Mouse (Mus musculus) 3T3-L1 (cell line): ENCODE data around the gene Ccl28.
"Not testable (repeated sequence)": the region's sequence is repeated elsewhere in the genome, so short reads cannot be mapped to it uniquely, and the experiment has no call there.

Experiments
- DNase-seq: peaks from one replicate; pipeline ENCODE4 v3.0.0-alpha.2; 2015; ENCODE audit warnings: low read depth, low spot score

Ccl28 gene

DNA sequence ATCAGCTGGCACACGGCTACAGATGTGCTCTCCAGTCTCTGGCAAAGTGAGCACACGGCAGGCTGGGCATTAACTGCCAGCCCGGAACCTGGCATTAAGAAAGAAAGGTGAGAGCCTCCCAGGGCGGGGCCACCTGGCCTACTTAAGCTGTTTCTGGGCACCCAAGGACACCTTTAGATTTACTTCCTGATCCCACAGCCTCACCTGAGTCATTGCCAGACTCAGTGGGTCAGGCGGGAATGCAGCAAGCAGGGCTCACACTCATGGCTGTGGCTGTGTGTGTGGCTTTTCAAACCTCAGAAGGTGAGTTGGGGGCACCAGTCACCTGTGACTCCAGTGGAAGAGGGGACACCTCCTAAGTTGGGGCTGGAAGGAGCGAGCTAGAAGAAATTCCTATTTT is at the start of gene Ccl28:
Ccl28 (plus strand) TSS at position 186 of the 400 bp plus-strand sequence.
- no peak for DNase-seq

DNA sequence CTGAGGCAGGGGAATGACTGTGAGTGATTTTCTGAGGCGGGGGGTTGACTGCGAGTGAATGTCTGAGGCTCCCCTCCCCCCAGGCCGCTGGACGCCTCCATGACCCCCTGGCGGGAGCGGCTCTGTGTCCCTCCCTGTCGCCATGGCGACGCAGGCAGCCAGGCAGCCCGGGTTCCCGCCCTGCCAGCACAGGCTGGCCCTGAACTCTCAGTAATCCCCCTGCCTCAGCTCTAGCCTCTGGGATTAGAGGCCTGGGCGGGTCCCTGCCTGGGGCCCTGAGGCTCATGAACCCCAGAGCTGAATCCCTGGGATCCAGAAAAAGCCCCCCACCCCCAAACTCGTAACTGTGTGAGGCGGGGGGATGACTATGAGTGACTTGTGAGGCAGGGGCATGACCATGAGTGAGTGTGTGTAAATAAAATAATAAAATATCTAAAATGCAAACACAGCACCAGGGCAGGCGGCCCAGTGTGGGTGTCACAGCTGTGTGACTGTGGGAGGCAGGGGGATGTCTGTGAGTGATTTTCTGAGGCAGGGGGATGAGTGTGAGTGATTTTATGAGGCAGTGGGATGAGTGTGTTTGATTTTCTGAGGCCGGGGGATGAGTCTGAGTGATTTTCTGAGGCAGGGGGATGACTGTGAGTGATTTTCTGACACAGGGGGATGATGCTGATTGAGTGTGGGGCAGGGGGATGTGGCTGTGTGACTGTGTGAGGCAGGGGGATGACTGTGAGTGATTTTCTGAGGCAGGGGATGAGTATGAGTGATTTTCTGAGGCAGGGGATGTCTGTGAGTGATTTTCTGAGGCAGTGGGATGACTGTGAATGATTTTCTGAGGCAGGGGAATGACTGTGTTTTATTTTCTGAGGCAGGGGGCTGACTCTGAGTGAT is 27.1 kb upstream of the Ccl28 start:
- peak; percentile 52 for DNase-seq

DNA sequence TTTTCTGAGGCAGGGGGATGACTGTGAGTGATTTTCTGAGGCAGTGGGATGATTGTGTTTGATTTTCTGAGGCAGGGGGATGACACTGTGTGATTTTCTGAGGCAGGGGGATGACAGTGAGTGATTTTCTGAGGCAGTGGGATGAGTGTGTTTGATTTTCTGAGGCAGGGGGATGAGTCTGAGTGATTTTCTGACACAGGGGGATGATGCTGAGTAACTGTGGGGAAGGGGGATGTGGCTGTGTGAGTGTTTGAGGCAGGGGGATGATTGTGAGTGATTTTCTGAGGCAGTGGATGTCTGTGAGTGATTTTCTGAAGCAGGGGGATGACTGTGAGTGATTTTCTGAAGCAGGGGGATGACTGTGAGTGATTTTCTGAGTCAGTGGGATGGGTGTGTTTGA is 25.2 kb upstream of the Ccl28 start:
- DNase-seq: peak; percentile 36

DNA sequence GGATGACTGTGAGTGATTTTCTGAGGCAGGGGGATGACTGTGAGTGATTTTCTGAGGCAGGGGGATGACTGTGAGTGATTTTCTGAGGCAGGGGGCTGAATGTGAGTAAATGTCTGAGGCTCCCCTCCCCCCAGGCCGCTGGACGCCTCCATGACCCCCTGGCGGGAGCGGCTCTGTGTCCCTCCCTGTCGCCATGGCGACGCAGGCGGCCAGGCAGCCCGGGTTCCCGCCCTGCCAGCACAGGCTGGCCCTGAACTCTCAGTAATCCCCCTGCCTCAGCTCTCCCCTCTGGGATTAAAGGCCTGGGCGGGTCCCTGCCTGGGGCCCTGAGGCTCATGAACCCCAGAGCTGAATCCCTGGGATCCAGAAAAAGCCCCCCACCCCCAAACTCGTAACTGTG is 24.6 kb upstream of the Ccl28 start:
- DNase-seq: not testable (repeated sequence)

DNA sequence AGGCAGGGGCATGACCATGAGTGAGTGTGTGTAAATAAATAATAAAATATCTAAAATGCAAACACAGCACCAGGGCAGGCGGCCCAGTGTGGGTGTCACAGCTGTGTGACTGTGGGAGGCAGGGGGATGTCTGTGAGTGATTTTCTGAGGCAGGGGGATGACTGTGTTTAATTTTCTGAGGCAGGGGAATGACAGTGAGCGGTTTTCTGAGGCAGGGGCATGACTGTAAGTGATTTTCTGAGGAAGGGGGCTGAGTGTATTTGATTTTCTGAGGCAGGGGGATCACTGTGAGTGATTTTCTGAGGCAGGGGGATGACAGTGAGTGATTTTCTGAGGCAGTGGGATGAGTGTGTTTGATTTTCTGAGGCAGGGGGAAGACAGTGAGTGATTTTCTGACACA is 24.1 kb upstream of the Ccl28 start:
- DNase-seq: not testable (repeated sequence)

DNA sequence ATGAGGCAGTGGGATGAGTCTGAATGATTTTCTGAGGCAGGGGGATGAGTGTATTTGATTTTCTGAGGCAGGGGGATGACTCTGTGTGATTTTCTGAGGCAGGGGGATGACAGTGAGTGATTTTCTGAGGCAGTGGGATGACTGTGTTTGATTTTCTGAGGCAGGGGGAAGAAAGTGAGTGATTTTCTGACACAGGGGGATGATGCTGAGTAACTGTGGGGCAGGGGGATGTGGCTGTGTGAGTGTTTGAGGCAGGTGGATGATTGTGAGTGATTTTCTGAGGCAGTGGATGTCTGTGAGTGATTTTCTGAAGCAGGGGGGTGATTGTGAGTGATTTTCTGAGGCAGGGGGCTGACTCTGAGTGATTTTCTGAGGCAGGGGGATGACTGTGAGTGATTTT is 23.5 kb upstream of the Ccl28 start:
- peak; percentile 67 for DNase-seq

DNA sequence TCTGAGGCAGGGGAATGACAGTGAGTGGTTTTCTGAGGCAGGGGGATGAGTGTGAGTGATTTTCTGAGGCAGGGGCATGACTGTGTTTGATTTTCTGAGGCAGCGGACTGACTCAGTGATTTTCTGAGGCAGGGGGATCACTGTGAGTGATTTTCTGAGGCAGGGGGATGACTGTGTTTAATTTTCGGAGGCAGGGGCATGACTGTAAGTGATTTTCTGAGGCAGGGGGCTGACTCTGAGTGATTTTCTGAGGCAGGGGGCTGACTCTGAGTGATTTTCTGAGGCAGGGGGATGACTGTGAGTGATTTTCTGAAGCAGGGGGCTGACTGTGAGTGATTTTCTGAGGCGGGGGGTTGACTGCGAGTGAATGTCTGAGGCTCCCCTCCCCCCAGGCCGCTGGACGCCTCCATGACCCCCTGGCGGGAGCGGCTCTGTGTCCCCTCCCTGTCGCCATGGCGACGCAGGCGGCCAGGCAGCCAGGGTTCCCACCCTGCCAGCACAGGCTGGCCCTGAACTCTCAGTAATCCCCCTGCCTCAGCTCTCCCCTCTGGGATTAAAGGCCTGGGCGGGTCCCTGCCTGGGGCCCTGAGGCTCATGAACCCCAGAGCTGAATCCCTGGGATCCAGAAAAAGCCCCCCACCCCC is 20.8 kb upstream of the Ccl28 start:
- DNase-seq: not testable (repeated sequence)

DNA sequence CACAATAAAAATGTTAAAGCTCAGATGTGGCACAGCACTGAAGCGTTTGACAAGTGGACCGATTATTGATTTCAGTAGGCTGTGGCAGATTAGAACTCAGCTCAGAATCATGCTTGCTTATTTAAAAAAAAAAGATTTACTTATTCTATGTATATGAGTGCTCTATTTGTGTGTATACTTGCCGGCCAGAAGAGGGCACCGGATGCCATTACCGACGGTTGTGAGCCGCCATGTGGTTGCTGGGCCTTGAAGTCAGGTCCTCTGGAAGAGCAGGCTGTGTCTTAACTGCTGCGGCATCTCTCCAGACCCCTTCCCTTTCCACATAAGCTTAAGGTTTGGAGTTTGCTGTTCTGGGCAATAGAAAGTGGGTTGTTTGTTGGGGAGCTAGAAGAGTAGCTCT is 19.7 kb upstream of the Ccl28 start:
- not testable (repeated sequence) for DNase-seq

DNA sequence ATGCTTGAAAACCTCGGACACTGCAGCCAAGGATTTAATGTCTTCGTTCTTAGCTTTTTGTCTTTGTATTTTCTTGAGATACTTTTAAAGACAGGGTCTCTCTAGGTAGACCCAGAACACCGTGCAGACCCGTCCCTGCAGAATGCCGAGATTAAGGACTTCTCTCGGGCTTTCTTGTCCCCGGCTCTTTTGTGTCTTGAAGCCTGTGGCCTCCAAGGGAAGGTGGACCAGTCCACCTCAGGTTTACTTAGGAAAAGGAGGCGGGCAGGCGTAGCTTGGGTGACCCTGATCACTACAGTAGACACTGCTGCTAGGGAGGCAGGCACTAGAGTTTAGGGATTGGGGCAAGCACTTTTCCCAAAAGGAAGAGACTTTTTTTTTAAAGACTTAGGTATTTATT is 19.3 kb upstream of the Ccl28 start:
- not testable (repeated sequence) for DNase-seq

DNA sequence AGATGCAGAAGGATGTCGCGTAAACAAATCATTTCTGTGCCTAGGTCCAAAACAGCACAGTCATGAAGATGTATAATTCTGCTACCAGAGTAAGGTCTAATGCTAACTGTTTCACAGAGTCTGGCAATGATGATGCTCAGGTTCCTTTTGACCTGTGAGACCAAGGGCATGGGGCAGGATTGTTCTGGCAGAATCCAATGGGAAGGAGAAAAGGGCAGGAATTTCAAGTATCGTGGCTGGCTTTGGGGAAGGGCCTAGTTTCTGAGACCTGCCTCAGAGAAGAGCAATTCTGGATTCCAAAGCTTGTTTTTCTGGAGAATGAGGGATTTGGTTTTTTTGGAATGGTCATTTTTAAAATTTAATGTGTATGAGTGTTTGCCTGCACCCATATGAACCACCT is 4.8 kb upstream of the Ccl28 start:
- no peak for DNase-seq

DNA sequence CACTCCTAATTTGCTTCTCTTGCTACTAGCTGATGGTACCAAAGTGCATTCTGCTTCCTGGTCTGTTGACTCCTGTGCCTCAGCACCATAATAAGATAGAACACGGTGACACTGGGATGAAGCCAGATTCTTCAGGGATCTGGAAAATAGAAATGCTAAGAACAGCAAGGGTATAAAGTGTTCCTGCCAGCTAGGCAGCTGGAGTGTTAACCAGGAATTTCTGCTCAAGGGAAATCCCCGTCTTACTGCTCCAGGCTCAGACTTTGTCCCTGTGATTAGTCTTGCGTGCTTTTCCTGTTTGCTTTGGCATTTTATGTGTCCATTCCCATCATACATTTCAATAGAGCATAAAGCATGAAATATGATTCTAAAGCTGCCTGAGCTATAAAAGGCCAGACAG is 3.9 kb upstream of the Ccl28 start:
- peak; percentile 20 for DNase-seq

DNA sequence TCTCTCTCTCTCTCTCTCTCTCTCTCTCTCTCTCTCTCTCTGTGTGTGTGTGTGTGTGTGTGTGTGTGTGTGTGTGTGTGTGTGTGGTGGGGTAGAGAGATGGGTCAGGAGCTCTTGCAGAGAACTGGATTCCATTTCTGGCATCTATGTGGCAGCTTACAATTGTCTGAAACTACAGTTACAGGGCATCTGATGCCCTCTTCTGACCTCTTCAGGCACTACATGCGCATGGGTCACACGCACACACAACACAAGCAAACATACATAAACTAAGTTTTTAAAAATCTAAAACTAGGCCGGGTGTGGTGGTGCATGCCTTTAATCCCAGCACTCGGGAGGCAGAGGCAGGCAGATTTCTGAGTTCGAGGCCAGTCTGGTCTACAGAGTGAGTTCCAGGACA is 2.3 kb downstream of the Ccl28 start:
- DNase-seq: peak; percentile 53

DNA sequence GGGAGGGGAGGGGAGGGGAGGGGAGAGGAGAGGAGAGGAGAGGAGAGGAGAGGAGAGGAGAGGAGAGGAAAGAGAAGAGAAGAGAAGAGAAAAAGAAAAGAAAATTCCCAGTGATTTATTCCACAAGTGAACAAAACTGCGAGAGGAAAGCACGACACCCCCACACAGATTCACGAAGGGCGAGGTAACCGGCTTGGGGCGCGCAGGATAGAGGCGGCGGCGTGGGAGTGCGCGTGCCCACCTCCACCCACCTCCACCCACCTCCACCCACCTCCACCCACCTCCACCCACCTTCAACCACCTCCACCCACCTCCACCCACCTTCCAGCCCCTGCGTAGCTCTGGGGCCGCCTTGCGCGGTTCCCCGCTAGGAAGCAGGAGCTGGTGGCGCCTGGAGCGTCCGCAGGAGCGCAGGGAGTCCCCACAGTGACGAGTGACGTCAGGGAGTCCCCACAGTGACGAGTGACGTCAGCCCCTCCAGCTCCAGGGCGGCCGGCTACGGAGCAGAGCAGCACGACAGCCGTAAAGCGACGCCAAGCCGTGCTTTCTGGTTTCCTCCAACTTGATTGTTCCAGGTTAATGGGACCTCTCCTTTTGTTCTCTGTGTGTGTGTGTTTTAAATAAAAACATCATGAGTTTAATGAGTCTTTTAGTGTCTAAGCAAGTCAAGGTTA is 8.0 kb downstream of the Ccl28 start:
- DNase-seq: no peak

DNA sequence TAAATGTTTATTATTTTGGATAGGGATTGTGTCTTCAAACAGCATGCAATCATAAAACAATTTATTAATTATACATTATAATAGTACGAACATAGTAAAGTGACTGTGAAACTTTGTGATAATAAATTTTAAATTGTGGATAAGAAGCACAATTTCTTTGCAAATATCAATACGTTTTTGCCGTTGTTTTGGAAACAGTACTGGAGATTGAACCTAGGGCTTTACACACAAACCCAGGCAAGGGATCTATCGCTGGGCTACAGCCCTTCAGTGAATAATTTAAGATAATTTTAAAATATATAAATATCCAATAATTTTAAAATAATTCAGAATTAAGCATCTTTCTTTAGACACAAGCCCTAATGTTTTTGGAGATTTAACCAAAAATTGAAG is 8.5 kb downstream of the Ccl28 start:
- no peak for DNase-seq

DNA sequence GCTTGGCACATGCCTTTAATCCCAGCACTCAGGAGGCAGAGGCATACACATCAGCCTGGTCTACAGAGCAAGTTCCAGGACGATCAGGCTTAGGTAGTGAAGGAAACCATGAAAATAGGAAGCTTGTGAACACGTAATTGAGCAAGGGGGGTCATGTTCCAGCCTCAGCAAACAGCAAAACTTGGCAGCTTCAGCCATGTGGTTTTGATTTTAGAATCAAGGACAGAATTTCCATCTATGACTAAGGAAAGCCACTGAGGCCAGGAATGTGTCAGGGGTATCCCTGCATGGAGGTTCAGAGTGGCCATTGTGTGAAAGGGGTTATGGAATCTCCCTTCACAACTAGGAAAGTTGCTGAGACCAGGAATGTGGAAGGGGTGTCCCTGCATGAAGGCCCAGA is 11.9 kb downstream of the Ccl28 start:
- peak; percentile 85 for DNase-seq

DNA sequence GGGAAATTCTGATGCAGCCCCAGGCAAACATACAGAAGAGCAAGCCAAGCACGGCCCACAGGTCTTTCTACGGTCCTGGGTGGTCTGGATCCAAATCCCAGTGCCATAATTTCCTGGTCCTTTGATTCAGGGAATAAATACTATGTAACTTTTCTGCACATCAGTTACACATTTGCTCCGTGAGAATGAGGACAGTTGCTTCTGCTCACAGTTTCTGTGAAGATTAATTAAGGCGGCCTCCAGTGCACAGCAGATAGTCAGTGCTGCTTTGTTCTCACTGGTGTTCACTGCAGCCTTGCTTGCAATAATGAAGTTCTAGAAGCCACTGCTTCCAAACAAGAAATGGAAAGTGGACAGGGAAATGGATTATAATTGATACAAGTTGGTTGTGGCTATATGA is 14.2 kb downstream of the Ccl28 start:
- DNase-seq: no peak

DNA sequence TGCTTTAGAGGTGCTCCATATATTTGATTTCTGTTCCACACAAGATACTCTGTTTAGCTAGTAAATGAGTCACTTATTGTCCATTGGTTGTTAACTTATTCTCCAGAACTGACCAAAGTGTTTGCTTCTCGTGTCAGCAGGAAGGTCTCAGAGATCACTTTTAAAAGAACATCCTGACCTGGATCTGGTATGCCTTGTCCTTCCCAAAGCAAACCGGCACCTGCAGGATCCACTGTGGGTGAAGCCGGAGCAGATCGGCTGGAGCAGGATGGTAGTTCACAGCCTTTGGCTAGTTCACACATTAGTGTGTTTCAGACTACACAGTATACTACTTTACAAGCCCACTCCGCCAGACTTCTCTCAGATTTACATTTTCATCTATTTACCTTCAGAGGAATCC is 14.8 kb downstream of the Ccl28 start:
- no peak for DNase-seq

DNA sequence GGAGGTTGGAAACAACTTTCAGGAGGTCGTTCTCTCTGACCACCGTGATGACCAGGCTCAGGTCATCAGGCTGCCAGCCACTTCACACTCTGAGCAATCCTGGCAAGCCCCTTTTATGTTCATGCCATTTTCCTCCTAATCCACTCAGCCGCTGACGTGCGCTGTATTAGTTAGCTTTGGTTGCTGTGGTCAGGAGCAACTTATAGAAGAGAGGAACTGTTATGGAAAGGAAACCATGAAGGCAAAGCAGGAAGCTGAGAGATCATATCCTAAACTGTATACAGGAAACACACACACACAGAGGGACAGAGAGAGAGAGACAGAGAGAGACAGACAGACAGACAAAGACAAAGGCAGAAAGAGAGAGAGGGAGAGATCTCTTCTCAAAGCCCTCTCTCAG is 15.7 kb downstream of the Ccl28 start:
- no peak for DNase-seq

DNA sequence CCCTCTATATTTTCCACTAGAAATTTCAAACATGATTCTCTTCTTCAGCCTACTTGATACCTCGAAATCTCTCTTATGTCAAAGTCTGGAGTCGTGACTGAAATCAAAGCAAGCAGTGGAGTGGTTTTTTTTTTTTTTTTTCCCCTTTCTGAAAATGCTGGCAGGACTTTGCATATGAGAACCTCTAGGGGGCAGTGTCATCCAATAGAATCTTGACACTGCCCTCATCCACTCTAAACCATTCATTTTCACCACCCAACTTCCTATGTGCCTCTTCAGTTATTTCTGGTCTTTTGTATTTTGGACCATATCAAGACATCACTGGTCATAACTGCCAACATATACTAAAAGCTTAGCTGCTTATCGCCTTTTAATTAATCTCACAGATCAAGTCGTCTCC is 16.9 kb downstream of the Ccl28 start:
- DNase-seq: peak; percentile 82

DNA sequence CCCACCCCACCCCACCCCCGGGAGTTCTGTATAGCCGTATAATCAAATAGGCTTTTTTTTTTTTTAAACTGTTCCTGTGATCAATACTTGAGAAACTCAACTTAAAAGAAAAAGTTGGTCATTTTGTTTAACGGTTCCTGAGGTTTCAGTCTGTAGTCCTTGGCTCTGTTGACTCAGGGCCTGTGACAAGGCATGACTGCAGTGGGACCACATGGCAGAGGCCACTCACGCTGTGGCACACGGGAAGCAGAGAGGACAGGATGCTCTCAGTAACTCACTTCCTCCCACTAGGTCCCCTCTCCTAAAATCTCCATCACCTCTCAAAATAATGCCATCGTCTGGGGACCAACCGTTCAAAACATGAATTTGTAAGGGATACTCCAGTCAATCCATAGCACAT is 17.5 kb downstream of the Ccl28 start:
- DNase-seq: no peak

DNA sequence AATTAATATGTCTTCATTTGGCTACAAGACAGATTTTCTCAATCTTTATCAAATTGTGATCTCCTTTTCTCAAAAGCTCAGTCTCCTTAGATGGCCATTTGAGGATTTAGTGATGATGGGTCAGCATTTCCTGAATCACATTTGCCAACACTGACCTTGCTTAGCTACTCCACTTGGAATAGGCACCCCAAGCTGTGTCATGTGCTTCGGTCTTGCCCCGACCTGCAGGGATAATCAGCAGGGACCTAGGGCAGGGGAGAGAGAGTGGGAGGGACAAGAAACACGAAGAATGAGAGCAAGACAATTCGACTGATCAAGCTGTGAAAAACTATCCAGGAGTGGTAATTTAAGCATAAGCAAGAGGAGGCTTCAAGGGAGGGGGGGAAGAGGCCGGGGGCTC is 21.1 kb downstream of the Ccl28 start:
- DNase-seq: no peak

DNA sequence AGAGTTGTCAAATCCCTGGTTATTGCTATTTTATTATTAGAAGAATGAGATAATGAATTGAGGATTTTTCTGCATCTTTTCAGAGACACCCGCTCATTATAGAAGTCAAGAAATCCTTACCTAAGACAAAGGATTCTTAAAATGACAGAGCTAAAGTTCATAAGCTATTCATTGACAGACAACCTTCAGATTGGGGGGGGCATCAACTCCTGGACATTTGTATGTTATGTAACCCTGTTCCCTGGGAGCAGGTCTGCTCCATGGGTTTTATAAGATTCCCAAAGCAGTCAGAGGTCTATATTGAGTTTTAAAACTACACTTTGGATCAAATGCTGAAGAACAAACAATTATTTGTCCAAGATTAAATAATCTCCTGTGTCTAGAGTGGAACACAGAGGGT is 22.9 kb downstream of the Ccl28 start:
- no peak for DNase-seq
